Mouse (Mus musculus) CH12.LX (cell line): ENCODE measurements around the gene Gm17655.

ENCODE experiments used
- POLR2AphosphoS2 ChIP-seq: IDR thresholded peaks from 2 replicates; pipeline ENCODE4 v1.6.1; 2011; ENCODE audit warnings: low read depth, low read length, improper control_type of control experiment
- ZC3H11A ChIP-seq: IDR thresholded peaks from 2 replicates; pipeline ENCODE4 v1.6.1; 2012; ENCODE audit warnings: low read depth, mild to moderate bottlenecking, inconsistent platforms, low read length, improper control_type of control experiment

- no peak for TF ChIP-seq ZC3H11A
- TF ChIP-seq POLR2AphosphoS2 = no peak
These were observed 37.7 kb upstream of the Gm17655 start, which contains the start of gene Zfp605 for GRCm38 (mm10) chr5:110109991-110110441.
